Mouse (Mus musculus) liver, adult 2 months (tissue): ENCODE results near the gene Klhl26.

Experiments used
- CTCF ChIP-seq: fragments of 200-500 bp; IDR thresholded peaks from 2 replicates; pipeline ENCODE4 v1.5.1; 2011; ENCODE audit warnings: low read depth, low read length, control low read depth
- POLR2A ChIP-seq: fragments of 200-500 bp; IDR thresholded peaks from 2 replicates; pipeline ENCODE4 v1.6.1; 2011; ENCODE audit warnings: low read length, control low read depth; ENCODE audit not compliant: insufficient read depth; ENCODE audit errors: extremely low read depth

- TF ChIP-seq CTCF (no peak), POLR2A (no peak)
These were observed 11.4 kb upstream of the Klhl26 start for GRCm38 (mm10) chr8:70487993-70488796.
